10 mouse cellular contexts compared by ENCODE assay signal in the genomic region with DNA sequence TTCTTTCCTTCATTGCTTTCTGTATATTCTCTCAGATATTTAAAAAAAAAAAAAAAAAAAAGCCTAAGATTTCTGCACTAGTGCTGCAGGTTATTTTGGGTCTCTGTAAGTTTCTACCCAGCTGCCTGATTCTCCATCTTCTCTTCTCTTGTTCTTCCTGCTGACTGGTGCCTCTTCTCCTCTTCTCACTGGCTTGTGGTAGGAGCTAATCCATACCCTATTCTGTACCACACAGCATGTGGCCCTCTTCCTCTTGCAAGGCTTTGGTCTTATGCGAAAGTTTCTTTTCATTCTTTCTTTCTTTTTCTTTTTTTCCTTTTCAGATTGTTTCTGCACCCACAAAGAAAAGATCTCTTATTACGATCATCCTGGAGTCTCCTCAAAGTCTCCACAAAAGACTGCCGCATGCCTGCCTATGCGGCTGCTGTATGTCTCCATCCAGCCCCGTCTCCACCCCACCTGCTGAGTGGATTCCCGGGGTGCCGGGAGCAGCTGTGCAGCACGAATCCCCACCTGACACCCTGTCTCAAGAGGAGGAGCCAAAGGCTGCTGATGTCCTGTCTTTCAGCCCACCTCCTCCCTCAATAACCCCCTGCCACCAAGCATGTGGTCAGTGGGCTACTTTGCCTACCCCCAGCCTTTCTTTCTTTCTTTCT.
DNase-seq lines count a peak whose midpoint lies in the region; ATAC-seq and TF ChIP-seq lines count a peak whose summit lies in the region.
"Had no signal": no experiment of that assay in that cellular context is flagged by ENCODE, and none has a peak within 500 bp of the region (broad histone marks: within the 10 kb centered on the region; RNA-seq: fewer than 3 reads in every experiment).

No protein-coding gene starts in this region.

- WGBS in embryonic facial prominence, embryonic 14.5 days: 6% methylated on average over 8 of the region's 8 CpGs
- WGBS in hindbrain, embryonic 13.5 days: 2% methylated on average over 8 of the region's 8 CpGs
- 2% methylated on average over 8 of the region's 8 CpGs for WGBS in midbrain, embryonic 16.5 days
- 9% methylated on average over 8 of the region's 8 CpGs for WGBS in intestine, postnatal 0 days

- peaks cover 24% of the 10 kb centered on the region for H3K27me3 ChIP-seq in embryonic facial prominence, embryonic 14.5 days (replicated peaks; ENCODE audit: control insufficient read depth, insufficient read depth, low read length)
- peaks cover 48% of the 10 kb centered on the region for H3K27me3 ChIP-seq in hindbrain, embryonic 13.5 days
- H3K27me3 ChIP-seq in midbrain, embryonic 16.5 days (ENCODE audit: control insufficient read depth, insufficient read depth, low read depth, low read length): no peaks in the 10 kb centered on the region; the same call in 1 of the 2 replicates
- H3K27me3 ChIP-seq in intestine, postnatal 0 days (replicated peaks; ENCODE audit: control insufficient read depth, insufficient read depth, low read length): peaks cover 6% of the 10 kb centered on the region

- ATAC-seq in embryonic facial prominence, embryonic 14.5 days (ENCODE audit: low read depth): peak; percentile 55; the same call in 1 of the 2 replicates
- ATAC-seq in hindbrain, embryonic 13.5 days (ENCODE audit: low FRiP score): peak; percentile 55
- peak; percentile 56 for ATAC-seq in midbrain, embryonic 16.5 days
- no peak for ATAC-seq in intestine, postnatal 0 days

- TF ChIP-seq CTCF in brain, embryonic 14.5 days (IDR thresholded peaks at IDR 0.05; ENCODE audit: borderline replicate concordance, extremely low read depth, insufficient read depth, insufficient read length): no peak
- no peak for TF ChIP-seq CTCF in intestine, postnatal 0 days (IDR thresholded peaks at IDR 0.05; ENCODE audit: low read depth)

- no peaks in the 10 kb centered on the region for H3K9me3 ChIP-seq in embryonic facial prominence, embryonic 14.5 days (ENCODE audit: control insufficient read depth, low read length)
- no peaks in the 10 kb centered on the region for H3K9me3 ChIP-seq in hindbrain, embryonic 13.5 days
- H3K9me3 ChIP-seq in midbrain, embryonic 16.5 days (replicated peaks; ENCODE audit: control insufficient read depth, low read length, poor library complexity, severe bottlenecking): no peaks in the 10 kb centered on the region
- no peaks in the 10 kb centered on the region for H3K9me3 ChIP-seq in intestine, postnatal 0 days (ENCODE audit: control insufficient read depth)

- no peak overlapping the region for H3K27ac ChIP-seq in embryonic facial prominence, embryonic 14.5 days (replicated peaks; ENCODE audit: low read depth, low read length)
- H3K27ac ChIP-seq in hindbrain, embryonic 13.5 days: peak overlapping the region; percentile 90
- H3K27ac ChIP-seq in midbrain, embryonic 16.5 days (ENCODE audit: low read length): peak overlapping the region; percentile 89
- no peak overlapping the region for H3K27ac ChIP-seq in intestine, postnatal 0 days (ENCODE audit: low read depth, low read length)

- 0 out of 2 replicates have a peak overlapping the region, but pooled peaks have one; percentile 12 for H3K4me2 ChIP-seq in embryonic facial prominence, embryonic 14.5 days (ENCODE audit: low read depth, low read length)
- peak overlapping the region; percentile 46 for H3K4me2 ChIP-seq in hindbrain, embryonic 13.5 days
- peak overlapping the region; percentile 57 for H3K4me2 ChIP-seq in midbrain, embryonic 16.5 days (ENCODE audit: low read length)
- H3K4me2 ChIP-seq in intestine, postnatal 0 days (replicated peaks; ENCODE audit: low read depth): no peak overlapping the region

- no peaks in the 10 kb centered on the region for H3K36me3 ChIP-seq in embryonic facial prominence, embryonic 14.5 days (ENCODE audit: control insufficient read depth, insufficient read depth, low read length)
- no peaks in the 10 kb centered on the region for H3K36me3 ChIP-seq in hindbrain, embryonic 13.5 days
- no peaks in the 10 kb centered on the region for H3K36me3 ChIP-seq in midbrain, embryonic 16.5 days (ENCODE audit: control insufficient read depth, insufficient read depth, low read length)
- no peaks in the 10 kb centered on the region for H3K36me3 ChIP-seq in intestine, postnatal 0 days (ENCODE audit: control insufficient read depth, insufficient read depth)

- no peaks in the 10 kb centered on the region for H3K4me1 ChIP-seq in embryonic facial prominence, embryonic 14.5 days (ENCODE audit: control insufficient read depth, insufficient read depth, low read length)
- peaks cover 29% of the 10 kb centered on the region for H3K4me1 ChIP-seq in hindbrain, embryonic 13.5 days (replicated peaks)
- peaks cover 19% of the 10 kb centered on the region for H3K4me1 ChIP-seq in midbrain, embryonic 16.5 days (ENCODE audit: control insufficient read depth, insufficient read depth, low read length)
- H3K4me1 ChIP-seq in intestine, postnatal 0 days (replicated peaks; ENCODE audit: control insufficient read depth, insufficient read depth, low read length): no peaks in the 10 kb centered on the region

- DNase-seq in brain, embryonic 14.5 days (ENCODE audit: low read depth): peak; percentile 72
- DNase-seq in embryonic facial prominence, embryonic 14.5 days (ENCODE audit: low spot score): peak; percentile 9
- DNase-seq in lung, postnatal 25 days (ENCODE audit: low spot score): no peak
- no peak for DNase-seq in urinary bladder, postnatal 36 days (ENCODE audit: low spot score in 2 of 2)
- DNase-seq: gastrocnemius, postnatal 14 days; kidney, postnatal 4 days had no signal

- H3K4me3 ChIP-seq in embryonic facial prominence, embryonic 14.5 days (ENCODE audit: low read depth, low read length): no peak overlapping the region
- peak overlapping the region; percentile 7; the same call in 1 of the 2 replicates for H3K4me3 ChIP-seq in hindbrain, embryonic 13.5 days
- H3K4me3 ChIP-seq in midbrain, embryonic 16.5 days (ENCODE audit: low read depth, low read length): peak overlapping the region; percentile 15
- no peak overlapping the region for H3K4me3 ChIP-seq in intestine, postnatal 0 days (ENCODE audit: low read depth, low read length)
- H3K4me3 ChIP-seq: erythroblast, embryonic 14.5 days had no signal

- no peak overlapping the region for H3K9ac ChIP-seq in embryonic facial prominence, embryonic 14.5 days (ENCODE audit: low read depth, low read length)
- peak overlapping the region; percentile 60; the same call in 1 of the 2 replicates for H3K9ac ChIP-seq in hindbrain, embryonic 13.5 days
- peak overlapping the region; percentile 62 for H3K9ac ChIP-seq in midbrain, embryonic 16.5 days (ENCODE audit: low read depth, low read length)
- no peak overlapping the region for H3K9ac ChIP-seq in intestine, postnatal 0 days (ENCODE audit: low read depth, low read length)

- TF ChIP-seq POLR2A in brain, embryonic 14.5 days (IDR thresholded peaks at IDR 0.05; ENCODE audit: borderline replicate concordance, extremely low read depth, insufficient read depth, insufficient read length, poor library complexity, severe bottlenecking): no peak

Comparison
In these comparisons a context has a peak if more than half of its experiments do, and no peak if none do; other contexts are left out.
1. DNase-seq: peak in brain, embryonic 14.5 days (single experiment) and embryonic facial prominence, embryonic 14.5 days (single experiment); none in lung, postnatal 25 days (single experiment) and urinary bladder, postnatal 36 days (0 of 2).
2. H3K27ac ChIP-seq: peak in hindbrain, embryonic 13.5 days (single experiment) and midbrain, embryonic 16.5 days (single experiment); none in embryonic facial prominence, embryonic 14.5 days (single experiment) and intestine, postnatal 0 days (single experiment).
3. H3K4me3 ChIP-seq: peak in hindbrain, embryonic 13.5 days (single experiment) and midbrain, embryonic 16.5 days (single experiment); none in embryonic facial prominence, embryonic 14.5 days (single experiment) and intestine, postnatal 0 days (single experiment).
4. H3K9ac ChIP-seq: peak in hindbrain, embryonic 13.5 days (single experiment) and midbrain, embryonic 16.5 days (single experiment); none in embryonic facial prominence, embryonic 14.5 days (single experiment) and intestine, postnatal 0 days (single experiment).